Comparison of ENCODE assay signal across 8 mouse cellular contexts in genomic region chr15:5241304-5242201, GRCm38 (mm10). TPM values are rescaled to one million over a fixed set of nuclear protein-coding genes. Genes with fewer than 3 reads are reported as not detected.
DNase-seq lines count a peak whose midpoint lies in the region; ATAC-seq and TF ChIP-seq lines count a peak whose summit lies in the region.

No protein-coding gene starts in this region.

- TF ChIP-seq CTCF in lung, adult 2 months (IDR thresholded peaks at IDR 0.05; ENCODE audit: insufficient read depth, low read length), result peak; percentile 19; the same call in 1 of the 2 replicates

- peak overlapping the region; percentile 72 for H3K9ac ChIP-seq in intestine, embryonic 16.5 days (ENCODE audit: low read depth, low read length)

- peaks cover 15% of the 10 kb centered on the region for H3K4me1 ChIP-seq in lung, adult 2 months (ENCODE audit: control insufficient read depth, insufficient read depth, low read length)
- peaks cover 23% of the 10 kb centered on the region for H3K4me1 ChIP-seq in intestine, embryonic 16.5 days (ENCODE audit: control insufficient read depth, insufficient read depth, low read length)

- no peaks in the 10 kb centered on the region for H3K9me3 ChIP-seq in intestine, embryonic 16.5 days (ENCODE audit: control insufficient read depth, low read length)

- TF ChIP-seq POLR2A in lung, adult 2 months (IDR thresholded peaks at IDR 0.05; ENCODE audit: borderline replicate concordance, extremely low read depth, low read depth, low read length), result no peak

- H3K4me3 ChIP-seq in lung, adult 2 months (replicated peaks; ENCODE audit: extremely low read depth, low read depth, low read length), result peak overlapping the region; percentile 40
- H3K4me3 ChIP-seq in intestine, embryonic 16.5 days (ENCODE audit: low read length), result peak overlapping the region; percentile 65

- H3K4me2 ChIP-seq in intestine, embryonic 16.5 days (ENCODE audit: low read depth, low read length), result peak overlapping the region; percentile 96

- DNase-seq in lung, adult 2 months, result peak; percentile 9
- DNase-seq in lung, adult 18-20 months, result no peak
- DNase-seq in brain, embryonic 18.5 days (ENCODE audit: low read depth, low spot score), result peak; percentile 49
- DNase-seq in lung, postnatal 14 days, result peak; percentile 23
- peak; percentile 28 to 42 for DNase-seq in spleen, adult 18-20 months
- DNase-seq in layer of hippocampus, postnatal 36 days, result no peak

- H3K27me3 ChIP-seq in intestine, embryonic 16.5 days (replicated peaks; ENCODE audit: control insufficient read depth, insufficient read depth, low read length), result peaks cover 9% of the 10 kb centered on the region; the same call in 1 of the 2 replicates

- 40% methylated on average over 12 of the region's 12 CpGs for WGBS in lung, adult 2 months
- 34% methylated on average over 12 of the region's 12 CpGs for WGBS in intestine, embryonic 16.5 days

- peak; percentile 6; the same call in 1 of the 2 replicates for ATAC-seq in granulocyte monocyte progenitor cell, adult 5-6 weeks (replicated peaks; ENCODE audit: poor library complexity, severe bottlenecking)
- ATAC-seq in intestine, embryonic 16.5 days, result peak; percentile 32; the same call in 1 of the 2 replicates

- H3K27ac ChIP-seq in intestine, embryonic 16.5 days (ENCODE audit: low read length), result 0 out of 2 replicates have a peak overlapping the region, but pooled peaks have one; percentile 28

- no peaks in the 10 kb centered on the region for H3K36me3 ChIP-seq in intestine, embryonic 16.5 days (ENCODE audit: control insufficient read depth, insufficient read depth, low read length)

RNA-seq across cellular contexts. Expression of gene Ptger4, which starts 2.4 kb away (rescaled TPM):
- 6.9 and 7.6 TPM in 2 replicates for polyA plus RNA-seq in lung, adult 2 months (2012; rRNA removed)
- total RNA-seq in granulocyte monocyte progenitor cell, adult 5-6 weeks (2014; fragmentation: Nextera tagmentation), result 3.7 and 6.3 TPM in 2 replicates
- 3.7 and 5.8 TPM in 2 replicates for total RNA-seq in granulocyte monocyte progenitor cell, adult 5-6 weeks (2017)
- polyA plus RNA-seq in intestine, embryonic 16.5 days (2015; fragmentation: Nextera tagmentation; extraction: Ambion mirVana), result 6.0 and 7.1 TPM in 2 replicates
- total RNA-seq in layer of hippocampus, postnatal 36 days (2021), result under 1 TPM; 0.96 to 1.00 TPM

RNA-seq across cellular contexts. Expression of gene Ttc33, which starts 56.2 kb away (rescaled TPM):
- 3.6 and 8.0 TPM in 2 replicates for polyA plus RNA-seq in lung, adult 2 months (2012; rRNA removed)
- 18.0 and 50.2 TPM in 2 replicates for total RNA-seq in granulocyte monocyte progenitor cell, adult 5-6 weeks (2014; fragmentation: Nextera tagmentation)
- 41.7 and 56.9 TPM in 2 replicates for total RNA-seq in granulocyte monocyte progenitor cell, adult 5-6 weeks (2017)
- polyA plus RNA-seq in intestine, embryonic 16.5 days (2015; fragmentation: Nextera tagmentation; extraction: Ambion mirVana), result 32.0 and 32.9 TPM in 2 replicates
- 10 to 100 TPM; 77.0 to 82.6 TPM for total RNA-seq in layer of hippocampus, postnatal 36 days (2021)

Comparison
In these comparisons a context has a peak if more than half of its experiments do, and no peak if none do; other contexts are left out.
1. DNase-seq: peak in lung, adult 2 months (single experiment), brain, embryonic 18.5 days (single experiment), lung, postnatal 14 days (single experiment) and spleen, adult 18-20 months (2 of 2); none in lung, adult 18-20 months (0 of 2) and layer of hippocampus, postnatal 36 days (0 of 2).